Mouse (Mus musculus): ENCODE data around the gene Cdh20. TPM values are rescaled to one million over a fixed set of nuclear protein-coding genes. Genes with fewer than 3 reads are reported as not detected.
A peak's percentile ranks its signal among the peaks of the same experiment; 100 is the strongest.

Gene Cdh20
- 10 to 100 TPM; 24.4 to 25.4 TPM for total RNA-seq (2021)
- long read RNA-seq, experiment 1, full-length matches to known transcripts = 5 of 12 reads
- long read RNA-seq, experiment 1, partial matches to known transcripts = 6 of 12 reads
- long read RNA-seq, experiment 1, other reads (novel, unspliced or antisense) = 1 of 12 reads
- long read RNA-seq, experiment 2, full-length matches to known transcripts = 3 of 5 reads
- long read RNA-seq, experiment 2, partial matches to known transcripts = 2 of 5 reads
- long read RNA-seq, experiment 2, other reads (novel, unspliced or antisense) = 0 of 5 reads

GRCm38 (mm10) chr1:104768371-104769249 lies at the start of gene Cdh20:
Gene Cdh20 (plus strand): TSS chr1:104768529.
- intact Hi-C loops (cut with DNase I) = loop anchor here (5.0 kb wide), 1 partner anchor 541 kb away; no protein-coding TSS in a partner anchor
- peak; percentile 23 to 44 for DNase-seq (ENCODE audit: low spot score in 2 of 2)

- intact Hi-C loops (cut with DNase I) = no loop called here
- DNase-seq (ENCODE audit: low spot score in 2 of 2) = peak in 1 of 2 experiments; percentile 6
Measured at GRCm38 (mm10) chr1:104746816-104747215, 21.5 kb upstream of the Cdh20 start.

GRCm38 (mm10) chr1:104747438-104747837 lies 20.9 kb upstream of the Cdh20 start:
- DNase-seq (ENCODE audit: low spot score in 2 of 2) = no peak
- intact Hi-C loops (cut with DNase I) = no loop called here

- intact Hi-C loops (cut with DNase I) = no loop called here
- DNase-seq (ENCODE audit: low spot score in 2 of 2) = peak in 1 of 2 experiments; percentile 28
Measured at GRCm38 (mm10) chr1:104754483-104754882, 13.8 kb upstream of the Cdh20 start.

- no peak for DNase-seq (ENCODE audit: low spot score in 2 of 2)
- intact Hi-C loops (cut with DNase I) = no loop called here
Measured at GRCm38 (mm10) chr1:104755896-104756295, 12.4 kb upstream of the Cdh20 start.

GRCm38 (mm10) chr1:104769250-104769607 lies 900 bp downstream of the Cdh20 start:
- intact Hi-C loops (cut with DNase I) = loop anchor here (5.0 kb wide), 1 partner anchor 542 kb away; no protein-coding TSS in a partner anchor
- peak; percentile 26 to 34 for DNase-seq (ENCODE audit: low spot score in 2 of 2)

- DNase-seq (ENCODE audit: low spot score in 2 of 2) = peak; percentile 11 to 20
- intact Hi-C loops (cut with DNase I) = loop anchor here (5.0 kb wide), 1 partner anchor 170 kb away; no protein-coding TSS in a partner anchor
Measured at GRCm38 (mm10) chr1:104771937-104772336, 3.6 kb downstream of the Cdh20 start.

GRCm38 (mm10) chr1:104773207-104773606 lies 4.9 kb downstream of the Cdh20 start:
- DNase-seq (ENCODE audit: low spot score in 2 of 2) = no peak
- intact Hi-C loops (cut with DNase I) = loop anchor here (5.0 kb wide), 1 partner anchor 169 kb away; no protein-coding TSS in a partner anchor

GRCm38 (mm10) chr1:104793488-104793887 lies 25.2 kb downstream of the Cdh20 start:
- intact Hi-C loops (cut with DNase I) = no loop called here
- DNase-seq (ENCODE audit: low spot score in 2 of 2) = no peak

- no peak for DNase-seq (ENCODE audit: low spot score in 2 of 2)
- intact Hi-C loops (cut with DNase I) = no loop called here
Measured at GRCm38 (mm10) chr1:104796146-104796545, 27.8 kb downstream of the Cdh20 start.

- DNase-seq (ENCODE audit: low spot score in 2 of 2) = no peak
- intact Hi-C loops (cut with DNase I) = no loop called here
Measured at GRCm38 (mm10) chr1:104797139-104797538, 28.8 kb downstream of the Cdh20 start.

- intact Hi-C loops (cut with DNase I) = no loop called here
- DNase-seq (ENCODE audit: low spot score in 2 of 2) = peak in 1 of 2 experiments; percentile 55
Measured at GRCm38 (mm10) chr1:104804746-104805145, 36.4 kb downstream of the Cdh20 start.

- intact Hi-C loops (cut with DNase I) = no loop called here
- no peak for DNase-seq (ENCODE audit: low spot score in 2 of 2)
Measured at GRCm38 (mm10) chr1:104807214-104807613, 38.9 kb downstream of the Cdh20 start.

GRCm38 (mm10) chr1:104817510-104817909 lies 49.2 kb downstream of the Cdh20 start:
- intact Hi-C loops (cut with DNase I) = no loop called here
- no peak for DNase-seq (ENCODE audit: low spot score in 2 of 2)

GRCm38 (mm10) chr1:104828106-104828505 lies 59.8 kb downstream of the Cdh20 start:
- intact Hi-C loops (cut with DNase I) = no loop called here
- DNase-seq (ENCODE audit: low spot score in 2 of 2) = no peak

GRCm38 (mm10) chr1:104838206-104838915 lies 70.0 kb downstream of the Cdh20 start:
- intact Hi-C loops (cut with DNase I) = no loop called here
- DNase-seq (ENCODE audit: low spot score in 2 of 2) = peak; percentile 17 to 33

- no peak for DNase-seq (ENCODE audit: low spot score in 2 of 2)
- intact Hi-C loops (cut with DNase I) = no loop called here
Measured at GRCm38 (mm10) chr1:104839051-104839450, 70.7 kb downstream of the Cdh20 start.

- no peak for DNase-seq (ENCODE audit: low spot score in 2 of 2)
- intact Hi-C loops (cut with DNase I) = no loop called here
Measured at GRCm38 (mm10) chr1:104848256-104848919, 80.1 kb downstream of the Cdh20 start.

- DNase-seq (ENCODE audit: low spot score in 2 of 2) = no peak
- intact Hi-C loops (cut with DNase I) = no loop called here
Measured at GRCm38 (mm10) chr1:104848920-104849272, 80.6 kb downstream of the Cdh20 start.

Data from left cerebral cortex, postnatal 14 days (tissue).